Mouse (Mus musculus) lung, postnatal 0 days (tissue): ENCODE results near the gene Srsf2.

Experiments used
- CTCF ChIP-seq: IDR thresholded peaks from 2 replicates; pipeline ENCODE4 v1.5.1; 2016; ENCODE audit warnings: antibody characterized with exemption, mild to moderate bottlenecking
- EP300 ChIP-seq: IDR thresholded peaks from 2 replicates; pipeline ENCODE4 v1.6.1; 2016; ENCODE audit warnings: antibody characterized with exemption, mild to moderate bottlenecking, control low read depth

GRCm38 (mm10) chr11:116893532-116894442, 40.9 kb upstream of the Srsf2 start:
- TF ChIP-seq CTCF (no peak), EP300 (no peak)
